Mouse (Mus musculus): ENCODE measurements at regions not wholly inside any gene's neighbourhood (a gene's known extent, or its start where the extent isn't known, plus 50 kb on each side); places are given as distances from the start of the nearest gene placed in this dataset.

DNA sequence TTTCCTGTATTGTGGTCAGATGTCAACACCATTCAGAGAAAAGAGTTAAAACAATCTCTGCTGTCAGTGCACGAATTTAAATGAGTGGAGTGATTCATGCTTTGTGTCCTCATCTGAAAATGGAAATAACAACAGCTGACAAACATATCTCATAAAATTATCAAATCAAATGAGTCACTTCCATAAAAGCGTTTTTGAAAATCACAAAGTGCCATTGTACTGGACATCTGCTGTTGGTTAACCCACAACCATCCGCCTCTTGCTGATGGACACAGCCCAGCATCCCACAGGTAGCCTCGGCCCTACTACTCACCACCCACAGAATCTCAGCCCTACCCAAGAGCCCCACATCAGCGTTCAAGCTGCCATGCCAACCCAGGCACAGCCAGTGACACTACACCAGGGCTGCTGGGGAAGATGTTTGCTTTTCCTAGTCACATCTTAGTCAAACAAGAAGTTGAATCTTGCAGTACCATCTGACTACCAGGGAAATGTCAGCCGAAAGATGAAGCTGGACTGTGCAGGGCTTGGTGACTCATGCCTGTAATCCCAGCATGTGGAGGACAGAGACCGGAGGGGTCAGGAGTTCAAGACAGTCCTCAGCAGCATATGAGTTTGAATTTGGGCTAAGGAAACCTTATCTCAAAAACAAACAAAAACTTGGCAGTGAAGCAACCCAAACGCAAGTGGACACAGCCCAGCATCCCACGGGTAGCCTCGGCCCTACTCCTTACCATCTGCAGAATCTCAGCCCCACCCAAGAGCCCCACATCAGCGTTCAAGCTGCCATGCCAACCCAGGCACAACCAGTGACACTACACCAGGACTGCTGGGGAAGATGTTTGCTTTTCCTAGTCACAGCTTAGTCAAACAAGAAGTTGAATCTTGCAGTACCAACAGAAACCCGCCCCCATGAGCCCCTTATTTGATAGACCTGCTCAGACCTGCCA, 131.9 kb upstream of the Noct start:
- DNase-seq, result no peak

DNA sequence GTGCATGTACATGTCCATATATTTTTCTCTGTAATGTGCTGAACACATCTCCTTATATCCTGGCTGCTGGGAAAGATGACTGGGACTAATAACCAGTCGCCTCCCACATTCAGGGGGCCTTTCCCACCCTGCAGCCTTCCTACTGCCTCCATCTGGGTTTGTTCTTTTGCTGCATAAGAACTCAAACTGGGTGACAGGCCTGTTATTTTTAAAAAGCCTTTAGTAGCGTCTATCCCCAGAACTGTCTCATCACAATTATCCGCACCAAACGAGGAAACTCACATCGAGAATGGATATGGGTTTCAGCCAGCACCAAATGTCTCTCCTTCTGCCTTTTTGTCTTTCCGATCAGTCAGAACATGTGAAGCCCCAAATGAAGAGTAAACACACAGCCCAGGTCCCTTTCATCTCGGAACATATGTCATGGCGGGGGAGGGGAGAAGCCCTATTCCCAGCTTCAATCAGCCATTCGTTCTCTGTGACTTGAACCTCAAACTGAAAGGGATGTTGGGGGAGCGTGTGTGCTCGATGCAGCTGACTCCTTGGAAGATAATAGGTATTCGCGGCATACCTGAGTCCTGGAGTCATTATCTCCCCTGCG, 128.3 kb upstream of the Noct start:
- no peak for DNase-seq

DNA sequence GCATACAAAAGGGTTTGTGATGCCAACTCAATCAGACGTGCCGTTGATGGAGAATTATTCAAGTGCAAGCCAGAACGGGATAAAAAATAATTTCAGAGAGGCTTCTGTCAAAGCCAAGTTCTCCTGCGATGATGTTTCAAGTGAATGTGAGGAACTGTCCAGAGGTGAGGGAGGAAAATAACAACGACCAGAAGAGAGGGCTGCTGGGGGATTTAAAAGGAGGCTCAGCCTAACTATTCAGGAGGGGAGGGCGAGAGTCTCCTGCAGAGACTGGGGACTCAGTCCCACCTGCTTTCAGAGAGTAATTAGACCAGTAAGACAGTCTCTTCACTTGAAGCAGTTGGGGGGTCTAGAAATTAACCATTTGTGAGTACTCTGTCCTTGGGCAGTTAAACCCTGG, 127.7 kb upstream of the Noct start:
- DNase-seq, result no peak

DNA sequence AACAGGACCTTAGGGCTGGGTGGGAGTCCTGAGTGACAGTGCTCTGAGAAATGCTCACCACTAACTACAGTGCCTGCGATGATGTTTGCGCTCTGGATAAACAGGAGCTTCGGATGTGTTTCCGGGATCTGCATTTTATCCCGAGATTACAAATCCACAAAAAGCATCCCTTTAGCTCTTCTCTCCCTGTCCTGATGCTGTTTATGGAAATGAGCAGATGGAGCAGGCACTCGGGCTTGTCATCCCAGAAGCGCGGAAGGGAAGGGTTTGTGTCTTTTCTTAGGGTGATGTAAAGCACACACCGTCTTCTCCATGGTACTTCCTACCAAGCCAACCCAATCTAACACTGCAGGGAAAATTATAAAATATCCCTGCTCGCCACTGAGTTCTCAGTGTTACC, 126.9 kb upstream of the Noct start:
- no peak for DNase-seq

DNA sequence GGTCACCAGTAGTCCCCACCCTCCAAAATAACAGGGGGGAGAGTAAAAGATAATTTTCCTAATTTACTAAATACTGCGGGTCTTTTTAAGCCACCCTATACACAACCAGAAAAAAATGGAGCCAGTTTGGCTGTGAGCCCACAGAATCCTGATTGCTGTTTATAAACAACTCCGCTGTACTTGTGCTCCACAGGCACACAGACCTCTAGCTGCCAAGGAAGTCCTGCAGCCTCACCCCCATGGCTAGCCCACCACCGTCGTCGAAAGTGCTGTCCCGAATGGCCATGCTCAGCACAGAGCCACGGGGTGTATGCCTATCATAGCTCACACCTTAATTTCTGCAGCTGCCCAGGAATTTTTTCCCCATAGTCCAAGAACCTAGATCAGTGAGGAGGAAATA, 124.3 kb upstream of the Noct start:
- no peak for DNase-seq

DNA sequence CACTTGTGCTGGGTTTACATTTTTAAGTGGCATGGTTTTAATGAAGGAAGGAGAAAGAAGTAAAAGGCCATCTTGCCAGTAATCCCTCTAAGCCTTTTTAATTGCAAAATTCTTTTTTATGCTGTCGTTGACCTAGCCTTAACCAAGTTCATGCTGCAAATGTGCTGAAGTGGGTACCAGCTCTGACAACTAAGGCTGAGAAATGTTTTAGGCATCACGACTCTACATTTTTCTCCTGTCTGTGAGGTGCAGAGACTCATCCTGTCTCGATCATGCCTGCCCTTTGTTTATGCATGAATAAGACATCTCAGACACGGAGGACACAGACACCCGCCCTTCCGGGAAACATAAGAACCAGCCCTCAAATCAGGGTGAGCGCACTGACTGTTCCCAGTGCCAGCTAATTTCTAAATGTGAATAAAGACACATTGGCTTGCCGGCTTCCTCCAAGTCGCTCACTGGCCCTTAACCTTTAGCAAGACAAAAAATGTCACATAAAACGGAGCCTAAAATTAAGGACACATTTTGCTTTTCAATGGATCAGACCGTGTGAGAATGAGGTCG, 115.5 kb upstream of the Noct start:
- no peak for DNase-seq

DNA sequence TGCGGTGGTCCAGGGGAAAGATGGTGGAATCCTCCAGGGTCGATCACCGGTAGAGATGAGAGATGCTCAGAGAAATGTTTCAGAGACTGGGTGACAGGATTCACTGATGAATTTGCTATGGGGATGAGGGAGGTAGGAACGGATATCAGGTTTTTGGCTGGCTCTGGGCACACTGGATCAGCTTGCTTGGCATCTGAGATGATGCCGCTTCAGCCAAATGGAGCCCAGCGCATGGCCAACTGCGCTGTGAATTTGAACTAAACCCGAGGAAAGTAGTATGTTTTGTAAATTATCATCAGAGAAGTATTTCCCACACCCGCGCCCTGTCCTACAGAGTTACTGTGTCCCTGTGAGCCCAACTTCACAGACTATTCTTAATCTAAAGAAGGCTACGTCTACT, 113.0 kb upstream of the Noct start:
- DNase-seq, result no peak

DNA sequence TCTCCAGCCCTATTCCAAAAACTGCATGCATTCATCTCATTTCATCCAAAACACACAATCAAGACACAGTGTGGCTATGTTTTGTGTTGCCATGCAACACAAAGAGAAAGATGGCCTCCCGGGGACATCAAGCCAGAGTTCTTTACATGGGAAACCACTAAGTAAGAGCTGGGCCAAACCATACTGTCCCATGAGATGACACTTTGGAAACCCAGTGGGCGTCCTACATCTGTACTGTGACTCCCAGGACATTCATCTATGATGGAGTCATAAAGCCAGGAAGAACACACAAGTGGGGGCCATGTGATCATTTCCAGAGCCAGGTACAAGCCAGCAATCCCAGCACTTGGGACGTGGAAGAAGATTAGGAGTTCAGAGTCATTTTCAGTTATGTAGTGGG, 111.9 kb upstream of the Noct start:
- no peak for DNase-seq

DNA sequence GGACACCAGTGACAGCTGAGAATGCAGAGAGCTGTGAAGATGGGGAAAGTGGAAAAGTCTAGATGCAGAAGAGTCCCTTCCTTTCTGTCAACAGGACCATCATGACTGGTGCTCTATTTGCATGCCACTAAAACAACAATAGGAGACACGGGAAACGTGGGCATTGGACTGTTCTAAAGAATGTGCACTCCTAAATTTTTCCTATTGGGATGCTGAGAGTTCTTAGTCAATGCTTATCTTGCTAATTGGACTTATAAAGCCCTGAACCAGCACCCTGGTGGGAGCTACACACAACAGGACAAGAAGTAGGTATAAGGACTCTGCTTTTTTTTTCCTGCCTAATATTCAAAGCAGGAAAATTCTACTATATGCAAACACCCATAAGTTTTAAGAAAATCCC, 108.3 kb upstream of the Noct start:
- DNase-seq, result no peak

DNA sequence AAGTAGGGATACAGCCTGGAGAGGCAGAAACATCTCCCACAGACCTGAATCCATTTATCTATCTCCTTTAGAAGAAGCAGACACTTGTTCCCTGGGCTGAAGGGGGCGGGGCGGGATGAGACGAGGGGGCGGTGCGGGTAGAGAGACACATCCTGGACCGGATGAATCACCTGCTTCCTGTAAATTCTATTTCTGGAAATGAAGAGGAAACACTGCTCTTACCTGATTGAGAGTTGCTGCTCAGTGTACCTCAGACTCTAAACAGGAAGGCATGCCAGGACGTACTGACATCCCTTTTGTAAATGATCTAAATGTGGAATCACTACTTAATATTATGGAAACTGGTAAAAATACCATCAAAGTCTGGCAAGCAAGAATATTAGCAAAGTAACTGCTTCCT, 105.5 kb upstream of the Noct start:
- no peak for DNase-seq

DNA sequence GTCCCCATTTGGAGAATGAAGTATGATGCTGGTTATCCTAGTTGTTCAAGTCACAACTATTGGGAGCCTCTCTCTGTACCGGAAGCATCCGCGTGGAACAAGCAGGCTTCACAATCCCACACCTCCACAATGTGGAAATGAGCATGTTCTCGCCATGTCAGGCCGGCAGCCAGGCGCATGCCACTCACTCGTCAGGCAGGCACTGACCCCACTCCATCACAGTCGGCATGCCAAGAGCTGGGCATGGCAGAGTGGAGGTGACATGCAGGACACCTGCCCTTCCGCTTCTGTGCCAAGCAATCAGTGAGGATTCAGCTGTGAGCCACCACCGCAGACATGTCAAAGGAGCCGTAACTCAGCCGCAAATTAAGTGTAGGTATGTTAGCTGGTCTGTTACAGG, 103.7 kb upstream of the Noct start:
- DNase-seq, result no peak

DNA sequence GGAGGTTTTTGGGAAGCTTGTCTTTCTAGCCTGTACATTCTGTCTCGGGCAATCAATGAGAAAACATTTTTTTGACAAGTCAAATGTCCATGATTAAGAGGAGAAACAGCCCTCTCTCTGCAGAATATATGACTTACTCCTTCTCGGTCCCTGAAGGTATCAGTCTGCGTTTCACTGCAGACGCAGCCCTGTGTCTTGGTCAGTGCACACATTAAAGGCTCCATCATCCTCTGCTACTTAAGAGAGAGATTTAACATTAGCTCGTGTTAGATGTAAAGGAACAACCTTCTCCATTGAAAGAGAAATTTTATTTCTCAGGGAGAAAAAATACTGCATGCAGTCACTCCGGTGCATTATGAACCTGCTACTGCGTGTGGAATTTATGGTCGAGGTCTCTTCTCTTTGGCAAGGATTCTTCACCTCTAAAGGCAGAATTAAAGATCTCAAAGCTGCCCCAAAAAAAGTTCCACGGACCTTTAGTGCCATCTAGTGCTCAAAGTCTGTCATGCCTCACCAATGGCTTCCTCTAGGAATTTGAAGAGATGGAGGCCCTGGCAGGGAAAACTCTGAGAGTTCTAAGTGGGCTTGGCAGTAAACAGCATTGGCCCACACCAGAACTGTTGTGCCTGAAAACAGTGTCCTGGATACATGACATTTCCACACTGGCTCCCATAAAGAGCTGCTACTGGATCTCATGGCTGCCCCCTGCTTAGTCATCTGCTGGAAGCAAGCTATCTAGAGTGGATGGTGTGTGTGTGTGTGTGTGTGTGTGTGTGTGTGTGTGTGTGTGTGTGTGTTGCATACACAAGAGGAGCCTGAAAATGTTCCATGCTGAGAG, 102.3 kb upstream of the Noct start:
- peak; percentile 27 for DNase-seq

DNA sequence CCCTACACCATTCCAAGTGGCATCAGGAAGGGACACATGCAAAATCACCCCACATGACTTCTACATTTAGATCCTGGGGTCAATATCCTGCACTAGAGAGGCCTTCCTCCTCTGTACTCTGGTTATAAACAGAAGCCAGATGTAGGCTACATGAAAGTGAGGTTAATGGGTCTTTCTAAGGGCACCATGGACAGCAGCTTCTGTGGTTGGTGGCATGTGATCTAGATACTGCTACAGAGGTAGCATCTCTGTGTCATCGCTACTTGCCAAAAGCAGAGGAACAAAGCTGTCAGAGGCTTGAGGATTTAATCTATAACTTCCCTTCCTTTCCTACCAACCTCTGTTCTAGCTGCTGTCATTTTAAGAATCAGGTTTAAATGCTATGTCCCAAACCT, 101.7 kb upstream of the Noct start:
- no peak for DNase-seq

DNA sequence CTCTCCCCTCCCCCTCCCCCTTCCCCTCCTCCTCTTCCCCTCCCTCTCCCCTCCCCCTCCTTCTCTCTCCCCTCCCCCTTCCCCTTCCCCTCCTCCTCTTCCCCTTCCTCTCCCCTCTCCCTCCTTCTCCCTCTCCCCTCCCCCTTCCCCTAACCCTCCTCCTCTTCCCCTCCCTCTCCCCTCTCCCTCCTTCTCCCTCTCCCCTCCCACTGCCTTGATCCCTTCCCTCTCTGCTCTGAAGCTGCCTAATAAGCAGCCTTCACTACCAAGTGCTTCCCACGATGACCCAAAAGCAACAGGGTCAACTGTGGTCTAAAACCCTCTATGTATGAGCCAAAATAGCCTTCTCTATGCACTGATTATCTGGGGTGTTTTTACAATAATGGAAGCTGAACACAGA, 96.4 kb upstream of the Noct start:
- DNase-seq, result no peak

DNA sequence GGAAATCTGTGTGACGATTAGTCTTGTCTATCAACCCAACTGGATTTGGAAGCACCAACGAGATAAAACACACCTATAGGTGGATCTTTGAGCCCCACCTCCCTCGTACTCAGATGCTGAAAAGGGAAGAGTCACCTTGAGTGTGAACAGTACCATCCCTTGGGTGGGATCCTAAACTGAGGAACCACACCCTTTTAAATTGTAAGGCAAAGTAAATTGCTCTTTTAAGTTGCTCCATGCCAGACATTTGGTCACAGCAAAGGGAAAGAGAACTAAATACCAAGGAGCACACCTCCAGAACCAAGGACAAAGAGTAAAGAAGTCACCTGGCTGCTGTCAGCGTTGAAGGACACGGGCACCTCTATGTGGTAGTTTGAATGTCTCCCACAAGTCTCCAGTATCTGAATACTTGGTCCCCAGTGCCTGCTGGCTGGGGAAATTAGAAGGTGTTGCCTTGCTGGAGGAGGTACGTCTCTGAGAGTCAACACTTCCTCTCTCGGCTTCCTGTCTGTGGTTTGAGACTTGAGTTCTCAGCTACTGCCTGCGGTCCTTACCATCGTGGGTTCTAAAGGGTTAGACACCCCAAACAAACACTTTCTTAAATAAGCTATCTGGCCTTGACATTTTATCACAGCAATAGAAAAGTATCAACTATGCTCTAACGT, 95.6 kb upstream of the Noct start:
- DNase-seq, result no peak

DNA sequence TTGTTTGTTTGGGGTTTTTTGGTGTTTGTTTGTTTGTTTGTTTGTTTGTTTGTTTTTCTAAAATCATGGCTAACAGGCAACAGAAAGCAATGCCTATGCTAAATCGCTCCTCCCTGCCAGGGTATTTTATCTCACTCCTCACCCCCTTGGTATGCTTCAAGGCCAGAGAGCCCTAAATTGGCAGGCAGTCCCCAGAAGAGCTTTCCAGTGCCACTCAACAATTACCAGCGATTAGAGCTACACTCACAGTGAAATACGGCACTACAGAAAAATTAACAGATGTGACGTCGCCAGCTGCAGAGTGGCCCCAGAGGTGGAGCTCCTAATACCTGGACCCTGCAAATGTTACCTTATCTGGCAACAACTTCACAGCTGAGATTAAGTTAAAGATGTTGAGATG, 93.5 kb upstream of the Noct start:
- no peak for DNase-seq

DNA sequence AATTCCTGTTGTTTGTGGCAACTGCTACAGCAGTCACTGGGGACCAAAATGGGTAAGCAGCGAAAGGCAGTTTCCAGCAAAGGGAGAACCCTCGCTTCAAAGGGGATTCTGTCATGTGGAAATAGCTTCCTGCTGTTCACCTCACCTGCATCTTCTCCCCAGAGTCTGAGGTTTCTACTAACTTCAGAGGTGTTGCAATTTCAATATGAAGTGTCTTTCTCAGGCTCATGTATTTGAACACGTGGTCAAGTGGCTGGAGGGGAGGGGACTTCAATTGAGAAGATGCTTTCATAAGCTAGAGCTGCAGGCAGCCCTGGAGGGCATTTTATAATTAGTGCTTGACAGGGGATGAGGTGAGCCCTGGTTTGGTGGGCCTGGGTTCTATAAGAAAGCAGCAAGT, 92.9 kb upstream of the Noct start:
- no peak for DNase-seq

DNA sequence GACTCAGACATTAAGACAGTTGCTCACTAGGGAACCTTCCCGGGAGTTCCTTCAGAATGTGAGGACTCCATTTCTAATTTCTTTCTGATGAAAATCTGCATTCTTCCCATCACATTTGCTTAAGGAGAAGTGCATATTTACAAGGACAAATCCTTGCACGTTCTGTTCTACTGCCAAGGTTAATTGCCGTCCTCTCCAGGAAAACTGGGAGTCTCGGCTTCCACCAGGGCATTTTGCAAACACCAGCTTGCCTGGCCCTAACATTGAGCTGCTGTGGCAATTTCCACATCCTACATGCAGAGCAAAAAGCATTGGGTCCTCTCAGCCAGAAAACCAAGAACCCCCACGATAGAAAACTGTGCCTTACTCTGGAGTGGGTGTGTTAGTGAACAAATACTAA, 91.5 kb upstream of the Noct start:
- DNase-seq, result no peak

DNA sequence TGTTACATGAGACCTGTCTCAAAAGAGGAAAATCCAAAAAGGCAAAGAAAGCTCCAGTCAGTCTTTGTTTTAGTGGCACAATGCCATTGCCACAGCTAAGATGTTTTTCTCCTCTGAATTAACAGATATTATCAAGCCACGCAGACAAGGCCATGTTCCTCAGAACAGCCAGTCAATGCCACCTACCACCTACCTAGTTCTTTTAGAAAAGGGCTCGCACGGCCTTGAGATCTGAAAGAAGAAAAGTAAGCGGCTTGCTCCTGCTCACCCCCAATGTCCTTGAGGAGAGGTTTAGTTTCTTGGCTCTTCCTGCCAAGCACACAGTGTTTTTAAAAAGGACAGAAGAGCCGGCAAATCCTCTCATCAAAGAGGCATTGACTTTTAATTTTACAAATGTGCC, 88.7 kb upstream of the Noct start:
- no peak for DNase-seq

DNA sequence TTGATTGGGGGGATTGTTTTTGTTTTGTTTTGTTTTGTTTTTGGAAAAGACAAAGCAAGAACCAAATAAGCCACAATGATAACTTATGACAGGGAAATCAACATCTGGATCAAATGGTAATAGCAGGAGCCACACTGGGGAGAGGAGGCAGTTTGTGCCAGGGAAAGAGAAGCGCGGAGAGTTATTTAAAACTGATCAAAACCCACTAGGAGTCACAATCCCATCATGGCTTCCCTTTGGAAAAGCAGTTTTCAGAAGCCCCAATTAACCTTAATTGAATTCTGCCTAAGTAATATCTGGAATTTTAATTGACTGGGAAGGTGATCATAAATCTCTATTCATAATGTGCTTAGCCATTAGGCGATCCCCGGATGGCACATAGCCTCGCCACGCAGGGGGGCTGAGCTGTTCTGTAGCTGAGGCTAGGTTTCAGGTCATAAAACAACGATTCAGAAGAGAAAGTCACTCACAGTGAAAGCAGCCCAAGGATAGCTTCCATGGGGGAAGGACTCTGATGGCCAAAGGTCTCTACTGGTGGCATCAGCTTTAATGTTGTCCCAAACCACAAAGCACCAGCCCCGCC, 86.4 kb upstream of the Noct start:
- DNase-seq, result no peak

DNA sequence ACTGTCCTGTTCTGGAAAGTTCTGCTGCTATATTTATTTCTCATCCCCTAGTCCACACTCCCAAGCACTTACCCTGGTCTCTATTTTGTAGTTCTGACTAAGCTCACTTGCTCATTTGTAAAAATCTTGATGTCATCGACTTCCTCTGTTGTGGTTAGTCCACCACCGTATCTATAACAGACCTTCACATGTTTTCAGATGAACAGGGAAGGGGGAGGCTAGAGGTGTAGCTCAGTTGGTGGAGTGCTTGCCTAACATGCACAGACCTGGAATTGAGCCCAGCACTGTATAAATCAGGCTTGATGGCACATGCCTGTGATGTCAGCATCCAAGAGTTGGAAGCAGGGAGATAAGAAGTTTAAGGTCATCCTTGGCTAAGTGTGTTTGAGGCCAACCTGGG, 78.3 kb upstream of the Noct start:
- no peak for DNase-seq

DNA sequence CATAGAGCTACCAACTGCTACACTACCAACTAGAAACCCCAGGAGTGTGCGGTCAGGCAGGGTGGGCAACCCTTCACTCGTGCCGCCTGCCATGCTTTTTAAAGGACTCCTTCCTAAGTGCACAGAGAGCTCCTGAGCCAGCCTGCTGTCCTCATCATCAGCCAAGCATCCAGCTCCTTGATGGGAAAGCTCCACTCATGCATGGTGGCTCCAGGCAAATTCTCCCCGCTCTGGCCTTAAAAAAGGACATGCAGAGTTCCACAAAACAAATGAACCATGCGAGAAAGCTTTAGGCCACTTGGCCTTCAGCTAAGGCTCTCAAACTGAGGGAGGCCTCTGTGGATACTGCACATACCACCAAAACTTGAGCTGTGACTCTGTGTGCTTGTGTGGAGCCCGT, 74.2 kb upstream of the Noct start:
- no peak for DNase-seq

DNA sequence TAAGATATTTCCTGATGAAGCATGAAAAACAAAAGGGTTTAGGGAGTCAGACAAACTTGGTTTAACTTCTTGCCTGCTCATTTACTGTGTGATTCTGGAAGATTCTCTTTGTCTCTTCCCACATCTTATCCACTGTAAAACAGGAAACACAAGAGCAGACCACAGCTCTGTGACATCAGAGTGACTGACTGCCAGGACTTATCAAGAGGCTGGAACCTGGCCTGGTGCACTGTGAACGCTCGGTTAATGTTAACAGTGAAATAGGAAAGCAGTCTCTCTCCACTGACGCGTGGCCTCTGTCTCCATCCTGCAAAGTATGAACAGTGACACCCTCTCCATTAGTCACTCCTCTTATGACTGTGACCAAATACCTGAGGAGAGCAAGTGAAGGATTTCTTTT, 73.1 kb upstream of the Noct start:
- DNase-seq, result peak; percentile 12

Data from liver (tissue).